Mouse (Mus musculus): ENCODE measurements around the gene Il12a. TPM values are rescaled to one million over a fixed set of nuclear protein-coding genes. Genes with fewer than 3 reads are reported as not detected.
"Not testable (repeated sequence)": the region's sequence is repeated elsewhere in the genome, so short reads cannot be mapped to it uniquely, and the experiment has no call there.

Il12a gene
- polyA plus RNA-seq, 1 experiment from 2014 or later: not detected

DNA sequence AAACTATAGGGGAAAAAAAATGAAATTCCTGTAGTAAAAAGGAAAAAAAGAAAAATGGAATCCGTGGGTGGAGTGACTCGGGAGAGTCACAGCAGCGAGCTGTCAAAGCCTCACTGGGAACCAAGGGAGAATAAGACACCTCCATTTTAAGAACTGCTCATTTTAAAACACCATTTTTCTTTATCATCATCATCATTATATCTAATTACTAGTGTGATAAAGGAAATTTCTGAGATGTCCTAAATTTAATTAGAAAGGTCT lies 53.0 kb downstream of the Il12a start:
- Histone ChIP-seq H3K4me2 (ENCODE audit: low read depth, low read length) (no peak overlapping the region), H3K9ac (ENCODE audit: low read length) (no peak overlapping the region), H3K4me3 (ENCODE audit: low read length) (no peak overlapping the region), H3K4me1 (ENCODE audit: control insufficient read depth, insufficient read depth, low read length) (no peaks in the 10 kb centered on the region), H3K27me3 (ENCODE audit: control insufficient read depth, insufficient read depth, low read length) (no peaks in the 10 kb centered on the region), H3K36me3 (ENCODE audit: control insufficient read depth, insufficient read depth) (no peaks in the 10 kb centered on the region), H3K9me3 (replicated peaks; ENCODE audit: control insufficient read depth, low read length) (no peaks in the 10 kb centered on the region), H3K27ac (ENCODE audit: low read length) (no peak overlapping the region)
- ATAC-seq (replicated peaks; ENCODE audit: extremely low read depth, insufficient read depth, low FRiP score): no peak
- 44% methylated on average over 3 of the region's 3 CpGs for WGBS

DNA sequence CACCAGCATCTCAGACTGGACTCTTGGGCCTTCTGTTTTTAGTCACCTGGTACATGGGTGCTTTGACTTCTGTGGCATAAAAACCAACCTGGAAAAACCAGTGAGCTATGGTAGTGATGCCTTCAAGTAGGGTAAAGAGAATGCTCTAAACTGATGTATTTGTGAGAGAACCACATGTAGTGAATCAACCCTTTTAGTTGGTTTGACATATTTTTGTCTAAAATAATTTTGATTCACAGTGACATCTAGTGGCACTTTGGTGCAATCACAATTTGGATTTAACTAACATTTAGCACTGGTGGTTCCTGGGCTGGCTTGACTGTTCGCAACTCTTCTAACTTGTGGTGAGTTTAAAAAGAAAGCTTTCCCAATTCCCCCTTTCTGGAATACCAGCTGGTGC lies 53.7 kb downstream of the Il12a start:
- no peaks in the 10 kb centered on the region for H3K9me3 ChIP-seq (replicated peaks; ENCODE audit: control insufficient read depth, low read length)
- no peaks in the 10 kb centered on the region for H3K4me1 ChIP-seq (ENCODE audit: control insufficient read depth, insufficient read depth, low read length)
- H3K4me2 ChIP-seq (ENCODE audit: low read depth, low read length): no peak overlapping the region
- H3K36me3 ChIP-seq (ENCODE audit: control insufficient read depth, insufficient read depth): no peaks in the 10 kb centered on the region
- no peak overlapping the region for H3K4me3 ChIP-seq (ENCODE audit: low read length)
- 71% methylated on average over 1 of the region's 1 CpGs for WGBS
- ATAC-seq (replicated peaks; ENCODE audit: extremely low read depth, insufficient read depth, low FRiP score): no peak
- no peaks in the 10 kb centered on the region for H3K27me3 ChIP-seq (ENCODE audit: control insufficient read depth, insufficient read depth, low read length)
- no peak overlapping the region for H3K27ac ChIP-seq (ENCODE audit: low read length)
- no peak overlapping the region for H3K9ac ChIP-seq (ENCODE audit: low read length)

DNA sequence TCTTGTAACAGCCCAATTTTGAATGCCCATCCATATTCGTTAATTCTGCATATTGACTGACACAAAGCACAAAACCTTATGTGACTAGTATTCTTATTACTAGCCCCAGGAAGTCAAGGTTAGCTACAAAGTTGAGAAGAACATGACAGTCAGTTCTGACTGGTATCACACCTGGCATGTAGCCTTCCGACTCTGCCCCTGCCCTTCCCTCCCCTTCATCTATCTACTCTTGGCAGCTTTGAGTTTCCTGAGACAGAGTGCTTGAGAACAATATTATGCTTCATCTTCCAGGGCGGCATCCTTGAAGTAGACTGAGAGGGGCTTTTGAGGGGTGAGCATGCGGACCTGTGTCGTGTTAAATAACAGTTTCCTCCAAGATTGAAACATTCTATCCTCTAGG lies 54.6 kb downstream of the Il12a start:
- H3K4me3 ChIP-seq (ENCODE audit: low read length): no peak overlapping the region
- no peaks in the 10 kb centered on the region for H3K36me3 ChIP-seq (ENCODE audit: control insufficient read depth, insufficient read depth)
- H3K27ac ChIP-seq (ENCODE audit: low read length): no peak overlapping the region
- H3K27me3 ChIP-seq (ENCODE audit: control insufficient read depth, insufficient read depth, low read length): no peaks in the 10 kb centered on the region
- H3K4me1 ChIP-seq (ENCODE audit: control insufficient read depth, insufficient read depth, low read length): no peaks in the 10 kb centered on the region
- H3K4me2 ChIP-seq (ENCODE audit: low read depth, low read length): no peak overlapping the region
- H3K9me3 ChIP-seq (replicated peaks; ENCODE audit: control insufficient read depth, low read length): no peaks in the 10 kb centered on the region
- no peak for ATAC-seq (replicated peaks; ENCODE audit: extremely low read depth, insufficient read depth, low FRiP score)
- no peak overlapping the region for H3K9ac ChIP-seq (ENCODE audit: low read length)
- 79% methylated on average over 5 of the region's 5 CpGs for WGBS

DNA sequence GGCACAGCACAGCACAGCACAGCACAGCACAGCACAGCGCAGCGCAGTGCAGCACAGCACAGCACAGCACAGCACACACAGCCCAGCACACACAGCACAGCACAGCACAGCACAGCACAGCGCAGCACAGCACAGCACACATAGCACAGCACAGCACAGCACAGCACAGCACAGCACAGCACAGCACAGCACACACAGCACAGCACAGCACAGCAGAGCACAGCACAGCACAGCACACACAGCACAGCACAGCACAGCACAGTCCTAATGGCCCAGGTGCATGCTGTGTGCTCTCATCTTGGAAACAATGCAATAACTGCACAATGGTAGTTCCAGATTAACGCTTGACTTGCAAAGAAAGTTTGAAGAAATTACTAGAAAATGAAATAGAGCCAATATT lies 55.8 kb downstream of the Il12a start:
- H3K36me3 ChIP-seq (ENCODE audit: control insufficient read depth, insufficient read depth); H3K27ac ChIP-seq (ENCODE audit: low read length); ATAC-seq (replicated peaks; ENCODE audit: extremely low read depth, insufficient read depth, low FRiP score); H3K27me3 ChIP-seq (ENCODE audit: control insufficient read depth, insufficient read depth, low read length); H3K9me3 ChIP-seq (replicated peaks; ENCODE audit: control insufficient read depth, low read length); H3K4me2 ChIP-seq (ENCODE audit: low read depth, low read length); H3K9ac ChIP-seq (ENCODE audit: low read length); H3K4me3 ChIP-seq (ENCODE audit: low read length); H3K4me1 ChIP-seq (ENCODE audit: control insufficient read depth, insufficient read depth, low read length): not testable (repeated sequence)
- 86% methylated on average over 4 of the region's 4 CpGs for WGBS

Other genes starting within 250 kb of the Il12a start
- 3.4 and 3.6 TPM in 2 replicates for gene 1110032F04Rik, start 178.9 kb downstream of the Il12a start, polyA plus RNA-seq (2015; fragmentation: Nextera tagmentation; extraction: Ambion mirVana)